Comparison of ENCODE assay signal across 11 mouse cellular contexts in the genomic region with DNA sequence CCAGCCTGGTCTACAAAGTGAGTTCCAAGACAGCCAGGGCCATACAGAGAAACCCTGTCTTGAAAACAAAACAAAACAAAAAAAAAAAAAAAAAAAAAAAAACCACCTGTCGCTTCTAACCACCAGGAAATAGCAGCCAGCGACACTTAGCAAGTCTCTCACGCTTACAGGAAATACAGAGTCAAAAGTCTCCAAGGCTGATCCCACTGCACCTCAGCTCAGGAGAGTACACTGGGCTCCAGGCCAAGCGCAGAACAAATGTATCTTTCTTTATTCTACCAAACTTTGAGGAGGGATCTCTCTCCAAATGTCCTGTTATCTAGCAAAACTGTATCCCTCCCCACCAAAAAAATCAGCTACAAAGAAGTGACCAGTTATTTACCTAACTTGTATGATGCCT. TPM values are rescaled to one million over a fixed set of nuclear protein-coding genes. Genes with fewer than 3 reads are reported as not detected.
DNase-seq lines count a peak whose midpoint lies in the region; ATAC-seq and TF ChIP-seq lines count a peak whose summit lies in the region.
"Had no signal": no experiment of that assay in that cellular context is flagged by ENCODE, and none has a peak within 500 bp of the region (broad histone marks: within the 10 kb centered on the region; RNA-seq: fewer than 3 reads in every experiment).

No protein-coding gene starts in this region.

- no peak for TF ChIP-seq POLR2A in spleen, adult 2 months (IDR thresholded peaks at IDR 0.05; ENCODE audit: low read depth, low read length)

- DNase-seq in heart, postnatal 0 days (ENCODE audit: low spot score), result no peak
- no peak for DNase-seq in heart, postnatal 36 days
- no peak for DNase-seq in spleen, adult 2 months (ENCODE audit: low read depth in 1 of 2, low spot score in 2 of 2)
- no peak for DNase-seq in spleen, postnatal 14 days (ENCODE audit: low spot score in 2 of 2)
- peak; percentile 20 to 45 for DNase-seq in natural killer cell, adult 2 months (ENCODE audit: low spot score in 2 of 2)
- DNase-seq in frontal cortex, adult 2 months (ENCODE audit: extremely low spot score in 1 of 2, low spot score in 1 of 2), result no peak
- DNase-seq in adrenal gland, adult 8-10 months, result no peak
- no peak for DNase-seq in urinary bladder, postnatal 14 days (ENCODE audit: low spot score)
- DNase-seq: cerebellum, adult 2 months; kidney, adult 18-20 months had no signal

- H3K9me3 ChIP-seq in heart, postnatal 0 days (replicated peaks; ENCODE audit: control insufficient read depth, low read length), result no peaks in the 10 kb centered on the region
- H3K9me3 ChIP-seq: heart, embryonic 12.5 days had no signal

- H3K36me3 ChIP-seq in heart, postnatal 0 days (replicated peaks; ENCODE audit: control insufficient read depth, insufficient read depth, low read length), result no peaks in the 10 kb centered on the region
- no peaks in the 10 kb centered on the region for H3K36me3 ChIP-seq in spleen, adult 2 months (ENCODE audit: control insufficient read depth, insufficient read depth, low read length)

- TF ChIP-seq CTCF in heart, postnatal 0 days (IDR thresholded peaks at IDR 0.05; ENCODE audit: low read depth), result no peak
- no peak for TF ChIP-seq CTCF in spleen, adult 2 months (IDR thresholded peaks at IDR 0.05; ENCODE audit: extremely low read depth, insufficient read depth, insufficient read length, insufficient replicate concordance)

- TF ChIP-seq EP300 in heart, postnatal 0 days (IDR thresholded peaks at IDR 0.05; ENCODE audit: low read depth), result no peak

- H3K4me3 ChIP-seq in heart, postnatal 0 days (ENCODE audit: low read depth, low read length), result no peak overlapping the region
- H3K4me3 ChIP-seq in spleen, adult 2 months (ENCODE audit: extremely low read depth, insufficient read depth, insufficient read length), result no peak overlapping the region; the same call in 1 of the 2 replicates
- H3K4me3 ChIP-seq: heart, embryonic 12.5 days had no signal

- H3K9ac ChIP-seq in heart, postnatal 0 days (replicated peaks; ENCODE audit: low read depth, low read length), result no peak overlapping the region
- H3K9ac ChIP-seq: heart, embryonic 12.5 days had no signal

- intact Hi-C loops in heart, postnatal 36 days (cut with DNase I), result no loop called here

- H3K27me3 ChIP-seq in heart, postnatal 0 days (ENCODE audit: control insufficient read depth, insufficient read depth, low read length), result no peaks in the 10 kb centered on the region
- no peaks in the 10 kb centered on the region for H3K27me3 ChIP-seq in spleen, adult 2 months (ENCODE audit: control insufficient read depth, insufficient read depth, low read length)
- H3K27me3 ChIP-seq: heart, embryonic 12.5 days had no signal

- ATAC-seq in heart, postnatal 0 days (ENCODE audit: insufficient read depth, low read depth), result no peak

- no peak overlapping the region for H3K4me2 ChIP-seq in heart, postnatal 0 days (ENCODE audit: low read depth, low read length)

- peak overlapping the region; percentile 13; the same call in 1 of the 2 replicates for H3K27ac ChIP-seq in heart, postnatal 0 days (ENCODE audit: low read depth)
- H3K27ac ChIP-seq in spleen, adult 2 months (ENCODE audit: insufficient read depth, low read length), result peak overlapping the region; percentile 61

- peaks cover 7% of the 10 kb centered on the region for H3K4me1 ChIP-seq in heart, postnatal 0 days (ENCODE audit: control insufficient read depth, insufficient read depth)
- H3K4me1 ChIP-seq in spleen, adult 2 months (ENCODE audit: control insufficient read depth, insufficient read depth, insufficient read length), result peaks cover 13% of the 10 kb centered on the region

- 64% methylated on average over 4 of the region's 4 CpGs for WGBS in heart, postnatal 0 days
- 27% methylated on average over 4 of the region's 4 CpGs for WGBS in spleen, adult 2 months

RNA-seq across cellular contexts. Expression of a gene that starts 2.0 kb away (rescaled TPM):
- 25.7 and 26.6 TPM in 2 replicates for total RNA-seq in heart, postnatal 0 days (2014; rRNA removed; ENCODE audit: low replicate concordance)
- 10.9 and 11.3 TPM in 2 replicates for polyA plus RNA-seq in heart, postnatal 0 days (2015; fragmentation: Nextera tagmentation; extraction: Ambion mirVana)
- 10 to 100 TPM; 17.7 to 22.2 TPM for total RNA-seq in heart, postnatal 36 days (2021)
- polyA plus RNA-seq in spleen, adult 2 months (2012; rRNA removed), result 25.2 and 25.3 TPM in 2 replicates
- polyA plus RNA-seq in frontal cortex, adult 2 months (2012; rRNA removed), result 43.0 and 48.3 TPM in 2 replicates
- total RNA-seq in adrenal gland, adult 8-10 months (2022), result 10 to 100 TPM; 35.7 to 48.0 (median 40.7) TPM

RNA-seq across cellular contexts. Expression of a gene that starts 35.5 kb away (rescaled TPM):
- total RNA-seq in heart, postnatal 0 days (2014; rRNA removed; ENCODE audit: low replicate concordance), result not detected in 2 replicates
- not detected in 2 replicates for polyA plus RNA-seq in heart, postnatal 0 days (2015; fragmentation: Nextera tagmentation; extraction: Ambion mirVana)
- total RNA-seq in heart, postnatal 36 days (2021), result not detected
- 0.14 and 0.59 TPM in 2 replicates for polyA plus RNA-seq in spleen, adult 2 months (2012; rRNA removed)
- 28.7 and 31.8 TPM in 2 replicates for polyA plus RNA-seq in frontal cortex, adult 2 months (2012; rRNA removed)
- under 1 TPM in 3 of 4 experiments, not detected in 1; 0.07 to 0.12 (median 0.08) TPM for total RNA-seq in adrenal gland, adult 8-10 months (2022)

Comparison
In these comparisons a context has a peak if more than half of its experiments do, and no peak if none do; other contexts are left out.
1. DNase-seq: peak in natural killer cell, adult 2 months (2 of 2); none in heart, postnatal 0 days (single experiment), heart, postnatal 36 days (0 of 2), spleen, adult 2 months (0 of 2), spleen, postnatal 14 days (0 of 2), frontal cortex, adult 2 months (0 of 2), adrenal gland, adult 8-10 months (single experiment) and urinary bladder, postnatal 14 days (single experiment).